Mouse (Mus musculus): Measurements from ENCODE around the gene Espn. TPM values are rescaled to one million over a fixed set of nuclear protein-coding genes. Genes with fewer than 3 reads are reported as not detected.

The Espn gene
- polyA plus RNA-seq, 1 experiment from 2014 or later = 0.90 TPM

DNA sequence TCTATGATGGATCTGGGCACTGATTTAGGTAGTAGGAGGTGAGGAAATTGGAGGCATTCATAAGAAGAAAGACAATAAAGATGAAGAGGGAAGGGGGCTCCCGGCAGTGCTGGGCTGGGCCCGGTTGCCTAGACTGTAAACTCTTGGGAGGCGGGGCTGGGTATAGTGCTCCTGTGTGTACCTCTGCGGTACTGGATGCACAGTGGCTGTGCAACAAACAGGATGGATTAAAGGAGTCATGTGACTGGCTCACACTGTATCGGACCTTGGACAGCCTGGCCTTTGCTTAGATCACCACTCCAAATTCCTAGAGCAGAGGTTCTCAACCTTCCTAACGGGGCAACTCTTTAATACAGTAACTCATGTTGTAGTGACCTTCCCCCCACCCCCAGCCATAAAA, 9.4 kb upstream of the Espn start:
- ATAC-seq (replicated peaks; ENCODE audit: insufficient number of reproducible peaks, low FRiP score, low TSS enrichment) = no peak
- H3K4me1 ChIP-seq (ENCODE audit: control insufficient read depth, insufficient read depth, low read length) = peaks cover 11% of the 10 kb centered on the region
- no peak overlapping the region for H3K4me2 ChIP-seq
- no peak overlapping the region for H3K27ac ChIP-seq (ENCODE audit: low read depth, low read length)
- H3K27me3 ChIP-seq (ENCODE audit: control insufficient read depth, insufficient read depth, low read length) = peaks cover 65% of the 10 kb centered on the region
- H3K9ac ChIP-seq (ENCODE audit: low read depth, low read length) = no peak overlapping the region
- 74% methylated on average over 6 of the region's 6 CpGs for WGBS (ENCODE audit: insufficient replicate concordance)
- no peaks in the 10 kb centered on the region for H3K9me3 ChIP-seq (replicated peaks; ENCODE audit: control insufficient read depth, low read length)
- no peak overlapping the region for H3K4me3 ChIP-seq (ENCODE audit: low read depth, low read length)
- no peaks in the 10 kb centered on the region for H3K36me3 ChIP-seq (ENCODE audit: control insufficient read depth, insufficient read depth, low read length)

DNA sequence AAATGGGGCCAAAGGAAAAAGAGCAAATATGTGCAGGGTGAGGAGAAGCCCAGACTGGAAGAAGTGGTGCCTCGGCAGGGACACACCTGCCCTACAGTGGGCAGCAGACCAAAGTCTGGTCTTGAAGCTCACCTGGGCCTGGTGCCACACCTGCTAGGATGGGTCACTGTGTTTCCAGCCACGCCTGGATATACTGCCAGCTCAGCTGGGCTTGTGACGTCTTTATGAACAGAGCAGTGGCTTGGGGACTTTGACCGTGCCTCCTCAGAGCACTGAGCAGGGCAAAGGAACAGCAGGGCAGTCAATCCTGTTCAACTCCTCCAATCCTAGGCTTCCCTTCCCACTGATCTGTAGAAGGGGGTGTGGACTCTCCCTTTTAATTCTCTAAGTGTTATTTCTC, 8.6 kb upstream of the Espn start:
- H3K9me3 ChIP-seq (replicated peaks; ENCODE audit: control insufficient read depth, low read length) = no peaks in the 10 kb centered on the region
- H3K4me3 ChIP-seq (ENCODE audit: low read depth, low read length) = no peak overlapping the region
- no peaks in the 10 kb centered on the region for H3K36me3 ChIP-seq (ENCODE audit: control insufficient read depth, insufficient read depth, low read length)
- H3K27ac ChIP-seq (ENCODE audit: low read depth, low read length) = no peak overlapping the region
- H3K4me2 ChIP-seq = no peak overlapping the region
- no peak for ATAC-seq (replicated peaks; ENCODE audit: insufficient number of reproducible peaks, low FRiP score, low TSS enrichment)
- H3K9ac ChIP-seq (ENCODE audit: low read depth, low read length) = no peak overlapping the region
- peaks cover 11% of the 10 kb centered on the region for H3K4me1 ChIP-seq (ENCODE audit: control insufficient read depth, insufficient read depth, low read length)
- peaks cover 67% of the 10 kb centered on the region for H3K27me3 ChIP-seq (ENCODE audit: control insufficient read depth, insufficient read depth, low read length)
- 35% methylated on average over 4 of the region's 4 CpGs for WGBS (ENCODE audit: insufficient replicate concordance)

GRCm38 (mm10) chr4:152159285-152159678, 7.1 kb upstream of the Espn start:
- under 1% methylated on average over 19 of the region's 19 CpGs for WGBS (ENCODE audit: insufficient replicate concordance)
- H3K4me1 ChIP-seq (ENCODE audit: control insufficient read depth, insufficient read depth, low read length) = peaks cover 11% of the 10 kb centered on the region
- ATAC-seq (replicated peaks; ENCODE audit: insufficient number of reproducible peaks, low FRiP score, low TSS enrichment) = no peak
- peaks cover 70% of the 10 kb centered on the region for H3K27me3 ChIP-seq (ENCODE audit: control insufficient read depth, insufficient read depth, low read length)
- H3K9ac ChIP-seq (ENCODE audit: low read depth, low read length) = no peak overlapping the region
- H3K4me2 ChIP-seq = peak overlapping the region; percentile 56
- no peaks in the 10 kb centered on the region for H3K36me3 ChIP-seq (ENCODE audit: control insufficient read depth, insufficient read depth, low read length)
- no peaks in the 10 kb centered on the region for H3K9me3 ChIP-seq (replicated peaks; ENCODE audit: control insufficient read depth, low read length)
- H3K4me3 ChIP-seq (ENCODE audit: low read depth, low read length) = 0 out of 2 replicates have a peak overlapping the region, but pooled peaks have one; percentile 27
- no peak overlapping the region for H3K27ac ChIP-seq (ENCODE audit: low read depth, low read length)

- Histone ChIP-seq H3K4me1 (ENCODE audit: control insufficient read depth, insufficient read depth, low read length) (peaks cover 14% of the 10 kb centered on the region), H3K4me3 (ENCODE audit: low read depth, low read length) (peak within 1 kb of the TSS; percentile 27), H3K4me2 (peak within 1 kb of the TSS; percentile 56), H3K36me3 (ENCODE audit: control insufficient read depth, insufficient read depth, low read length) (no peaks in the 10 kb centered on the region), H3K9ac (ENCODE audit: low read depth, low read length) (0 out of 2 replicates have a peak within 1 kb of the TSS, but pooled peaks have one; percentile 22), H3K27ac (ENCODE audit: low read depth, low read length) (no peak within 1 kb of the TSS), H3K9me3 (replicated peaks; ENCODE audit: control insufficient read depth, low read length) (no peaks in the 10 kb centered on the region), H3K27me3 (ENCODE audit: control insufficient read depth, insufficient read depth, low read length) (peaks cover 67% of the 10 kb centered on the region)
- 4% methylated on average over 35 of the region's 35 CpGs for WGBS (ENCODE audit: insufficient replicate concordance)
- ATAC-seq (replicated peaks; ENCODE audit: insufficient number of reproducible peaks, low FRiP score, low TSS enrichment) = no peak
These were observed 6.6 kb upstream of the Espn start, which contains the start of gene Hes2 for GRCm38 (mm10) chr4:152158585-152159284. Hes2 (plus strand) TSS chr4:152158867.

DNA sequence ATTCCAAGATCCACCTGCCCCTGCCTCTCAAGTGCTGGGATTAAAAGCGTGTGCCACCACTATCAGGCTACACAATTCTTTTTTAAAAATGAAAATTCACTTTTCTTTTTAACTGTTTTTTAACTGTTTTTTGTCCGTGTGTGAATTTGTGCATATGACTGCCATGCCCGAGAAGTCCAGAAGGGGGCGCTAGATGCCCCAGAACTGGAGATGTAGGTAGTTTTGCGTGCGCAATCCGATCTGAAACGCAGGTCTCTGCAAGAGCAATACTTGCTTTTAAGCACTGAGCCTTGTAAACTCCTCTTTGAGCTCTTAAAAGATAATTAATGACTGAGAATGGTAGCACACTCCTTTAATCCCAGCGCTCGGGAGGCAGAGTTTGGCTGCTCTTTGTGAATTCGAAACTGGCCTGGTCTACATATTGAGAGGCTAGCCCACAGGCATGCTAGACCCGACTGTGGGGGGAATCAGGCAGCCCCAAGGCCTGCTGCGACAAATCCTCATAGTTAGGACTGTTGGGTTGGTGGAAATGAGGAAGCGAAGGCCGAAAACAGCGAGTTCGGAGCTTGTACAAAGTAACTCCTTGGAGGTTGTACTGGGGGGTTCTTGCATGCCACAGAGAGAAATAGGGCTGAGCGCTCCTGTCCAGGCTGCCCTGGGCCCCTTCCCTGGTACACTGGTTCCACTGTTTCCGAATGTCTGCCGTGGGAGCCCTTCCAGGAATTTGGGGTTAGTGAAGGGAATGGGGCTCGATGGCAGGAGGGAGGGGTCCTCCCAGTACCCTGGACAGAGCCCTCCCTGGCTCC, 5.8 kb upstream of the Espn start:
- no peak for ATAC-seq (replicated peaks; ENCODE audit: insufficient number of reproducible peaks, low FRiP score, low TSS enrichment)
- WGBS (ENCODE audit: insufficient replicate concordance) = 18% methylated on average over 21 of the region's 21 CpGs
- Histone ChIP-seq H3K4me1 (ENCODE audit: control insufficient read depth, insufficient read depth, low read length) (peaks cover 17% of the 10 kb centered on the region), H3K4me3 (ENCODE audit: low read depth, low read length) (peak overlapping the region; percentile 27), H3K27ac (ENCODE audit: low read depth, low read length) (no peak overlapping the region), H3K27me3 (ENCODE audit: control insufficient read depth, insufficient read depth, low read length) (peaks cover 72% of the 10 kb centered on the region), H3K4me2 (peak overlapping the region; percentile 56), H3K9ac (ENCODE audit: low read depth, low read length) (no peak overlapping the region), H3K9me3 (replicated peaks; ENCODE audit: control insufficient read depth, low read length) (no peaks in the 10 kb centered on the region), H3K36me3 (ENCODE audit: control insufficient read depth, insufficient read depth, low read length) (no peaks in the 10 kb centered on the region)

DNA sequence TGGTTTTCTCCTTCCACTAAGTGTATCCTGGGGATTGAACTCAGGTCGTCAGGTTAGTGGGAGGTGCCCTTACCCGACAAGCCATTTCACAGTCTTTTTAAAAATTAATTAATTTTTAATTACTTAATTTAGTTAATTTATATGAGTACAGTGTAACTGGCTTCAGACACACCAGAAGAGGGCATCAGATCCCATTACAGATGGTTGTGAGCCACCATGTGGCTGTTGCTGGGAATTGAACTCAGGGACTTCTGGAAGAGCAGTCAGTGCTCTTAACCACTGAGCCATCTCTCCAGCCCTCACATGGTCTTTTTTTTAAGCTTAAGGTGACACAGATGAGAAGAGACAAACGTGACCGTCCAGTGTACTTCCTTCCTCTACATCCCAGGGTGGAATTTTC, 2.8 kb upstream of the Espn start:
- Histone ChIP-seq H3K4me1 (ENCODE audit: control insufficient read depth, insufficient read depth, low read length) (peaks cover 28% of the 10 kb centered on the region), H3K4me3 (ENCODE audit: low read depth, low read length) (no peak overlapping the region), H3K4me2 (no peak overlapping the region), H3K36me3 (ENCODE audit: control insufficient read depth, insufficient read depth, low read length) (no peaks in the 10 kb centered on the region), H3K9me3 (replicated peaks; ENCODE audit: control insufficient read depth, low read length) (no peaks in the 10 kb centered on the region), H3K27me3 (ENCODE audit: control insufficient read depth, insufficient read depth, low read length) (peaks cover 70% of the 10 kb centered on the region), H3K9ac (ENCODE audit: low read depth, low read length) (no peak overlapping the region), H3K27ac (ENCODE audit: low read depth, low read length) (no peak overlapping the region)
- WGBS (ENCODE audit: insufficient replicate concordance) = 49% methylated on average over 4 of the region's 4 CpGs
- ATAC-seq (replicated peaks; ENCODE audit: insufficient number of reproducible peaks, low FRiP score, low TSS enrichment) = no peak

DNA sequence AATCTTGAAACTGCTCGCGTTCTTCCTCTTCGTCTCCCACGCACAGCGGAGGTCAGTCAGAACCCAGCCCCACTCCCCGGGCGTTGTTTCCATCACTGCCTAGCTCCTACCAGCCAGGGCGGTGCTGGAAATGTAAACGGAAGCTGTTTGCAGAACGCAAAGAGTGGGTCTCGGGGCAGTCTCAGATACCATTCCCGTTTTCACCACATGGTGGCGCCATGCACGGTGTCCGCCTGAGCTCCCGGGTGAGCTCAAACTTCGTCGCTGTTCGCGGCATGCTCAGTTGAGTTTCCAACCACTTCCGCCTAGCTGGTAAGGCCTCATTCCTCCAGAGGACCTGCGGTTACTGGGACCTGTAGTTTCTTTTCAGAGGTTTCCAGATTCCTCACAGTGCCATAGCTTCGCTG, 1.6 kb upstream of the Espn start:
- H3K9ac ChIP-seq (ENCODE audit: low read depth, low read length) = no peak overlapping the region
- no peak for ATAC-seq (replicated peaks; ENCODE audit: insufficient number of reproducible peaks, low FRiP score, low TSS enrichment)
- H3K36me3 ChIP-seq (ENCODE audit: control insufficient read depth, insufficient read depth, low read length) = no peaks in the 10 kb centered on the region
- no peaks in the 10 kb centered on the region for H3K9me3 ChIP-seq (replicated peaks; ENCODE audit: control insufficient read depth, low read length)
- H3K4me1 ChIP-seq (ENCODE audit: control insufficient read depth, insufficient read depth, low read length) = peaks cover 25% of the 10 kb centered on the region
- peak overlapping the region; percentile 53 for H3K4me2 ChIP-seq
- 2% methylated on average over 23 of the region's 23 CpGs for WGBS (ENCODE audit: insufficient replicate concordance)
- peak overlapping the region; percentile 23 for H3K4me3 ChIP-seq (ENCODE audit: low read depth, low read length)
- H3K27ac ChIP-seq (ENCODE audit: low read depth, low read length) = no peak overlapping the region
- H3K27me3 ChIP-seq (ENCODE audit: control insufficient read depth, insufficient read depth, low read length) = peaks cover 63% of the 10 kb centered on the region

GRCm38 (mm10) chr4:152151451-152151965, 663 bp downstream of the Espn start:
- peak overlapping the region; percentile 72 for H3K4me2 ChIP-seq
- H3K9ac ChIP-seq (ENCODE audit: low read depth, low read length) = no peak overlapping the region
- H3K4me3 ChIP-seq (ENCODE audit: low read depth, low read length) = peak overlapping the region; percentile 44
- H3K9me3 ChIP-seq (replicated peaks; ENCODE audit: control insufficient read depth, low read length) = no peaks in the 10 kb centered on the region
- no peak overlapping the region for H3K27ac ChIP-seq (ENCODE audit: low read depth, low read length)
- 17% methylated on average over 7 of the region's 7 CpGs for WGBS (ENCODE audit: insufficient replicate concordance)
- ATAC-seq (replicated peaks; ENCODE audit: insufficient number of reproducible peaks, low FRiP score, low TSS enrichment) = 0 out of 2 replicates have a peak, but pooled peaks have one; percentile 1
- H3K36me3 ChIP-seq (ENCODE audit: control insufficient read depth, insufficient read depth, low read length) = no peaks in the 10 kb centered on the region
- H3K4me1 ChIP-seq (ENCODE audit: control insufficient read depth, insufficient read depth, low read length) = peaks cover 18% of the 10 kb centered on the region
- peaks cover 51% of the 10 kb centered on the region for H3K27me3 ChIP-seq (ENCODE audit: control insufficient read depth, insufficient read depth, low read length)

Measured in heart, embryonic 11.5 days (tissue).